Mouse (Mus musculus): Measurements from ENCODE around the gene Plcb3.

The Plcb3 gene

DNA sequence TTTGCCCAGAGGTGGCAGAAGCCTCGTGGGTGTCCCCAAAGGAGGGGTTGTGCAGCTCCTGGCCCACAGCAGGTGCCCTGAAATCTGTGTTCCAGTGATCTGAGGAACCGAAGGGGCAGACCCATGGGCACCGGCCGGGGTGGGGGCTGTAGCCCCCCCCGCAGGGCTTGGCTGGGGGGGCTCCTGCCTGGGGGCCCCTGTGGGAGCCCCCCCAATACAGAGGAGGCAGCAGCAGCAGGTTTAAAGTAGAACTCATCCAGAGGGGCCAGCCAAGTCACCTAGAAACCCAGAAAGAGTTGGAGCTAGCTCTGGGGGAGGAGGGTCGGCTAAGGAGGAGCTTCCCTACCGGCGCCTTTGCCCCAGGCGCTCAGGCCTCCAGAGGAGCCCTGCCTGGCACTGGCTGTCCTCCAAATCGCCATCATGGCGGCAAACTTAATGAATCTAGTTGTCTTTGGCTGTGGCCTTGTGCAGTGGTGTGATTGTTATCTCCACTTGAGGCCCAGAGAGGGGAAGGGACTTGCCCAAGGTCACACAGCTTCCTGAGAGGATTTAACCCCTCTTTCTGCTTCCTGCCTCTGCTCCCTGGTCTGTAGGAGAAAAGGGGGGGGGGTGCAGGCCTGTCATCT, 5.7 kb downstream of the Plcb3 start:
- DNase-seq (ENCODE audit: low read depth, low spot score): peak; percentile 43

GRCm38 (mm10) chr19:6969665-6970381, 6.4 kb downstream of the Plcb3 start:
- DNase-seq (ENCODE audit: low read depth, low spot score): peak; percentile 67

DNA sequence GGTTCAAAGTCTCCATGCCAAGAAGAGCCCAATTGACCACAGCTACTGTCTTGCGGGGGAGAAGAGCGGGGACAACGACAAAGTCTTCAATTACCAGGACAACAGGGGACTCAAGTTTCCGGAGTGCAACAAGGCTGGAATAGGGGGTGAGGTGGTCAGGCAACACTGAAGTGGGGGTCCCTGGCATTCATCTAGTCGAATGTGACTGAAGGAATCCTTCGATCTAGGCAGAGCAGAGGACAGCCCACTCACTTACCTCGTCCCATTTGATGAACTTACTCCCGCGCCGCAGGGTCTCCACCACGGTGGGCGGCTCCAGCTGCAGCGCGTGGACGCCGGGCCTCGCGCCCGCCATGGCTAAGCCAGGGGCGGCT, 7.0 kb downstream of the Plcb3 start:
- DNase-seq (ENCODE audit: low read depth, low spot score): peak; percentile 32

GRCm38 (mm10) chr19:6968491-6969271, 7.6 kb downstream of the Plcb3 start:
- peak; percentile 60 for DNase-seq (ENCODE audit: low read depth, low spot score)

DNA sequence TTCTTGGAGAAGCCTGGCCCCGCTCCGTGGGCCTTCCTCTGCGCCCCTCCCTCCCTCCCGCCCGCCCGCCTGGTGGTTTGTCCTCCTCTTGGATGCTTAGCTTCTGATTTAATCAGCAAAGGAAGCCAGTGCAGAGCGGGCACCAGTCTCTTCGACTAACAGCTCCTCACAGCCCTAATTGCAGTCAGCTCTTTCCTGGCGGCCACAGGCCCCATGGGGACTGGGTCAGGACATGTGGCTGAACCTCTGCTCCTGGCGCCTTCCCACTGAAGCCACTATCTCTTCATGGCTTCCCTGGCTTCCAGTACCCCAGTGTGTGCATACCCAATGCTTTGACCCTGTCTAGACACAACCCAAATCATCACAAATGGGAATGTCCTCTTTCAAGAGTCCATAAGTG, 19.8 kb downstream of the Plcb3 start:
- DNase-seq (ENCODE audit: low read depth, low spot score): no peak

DNA sequence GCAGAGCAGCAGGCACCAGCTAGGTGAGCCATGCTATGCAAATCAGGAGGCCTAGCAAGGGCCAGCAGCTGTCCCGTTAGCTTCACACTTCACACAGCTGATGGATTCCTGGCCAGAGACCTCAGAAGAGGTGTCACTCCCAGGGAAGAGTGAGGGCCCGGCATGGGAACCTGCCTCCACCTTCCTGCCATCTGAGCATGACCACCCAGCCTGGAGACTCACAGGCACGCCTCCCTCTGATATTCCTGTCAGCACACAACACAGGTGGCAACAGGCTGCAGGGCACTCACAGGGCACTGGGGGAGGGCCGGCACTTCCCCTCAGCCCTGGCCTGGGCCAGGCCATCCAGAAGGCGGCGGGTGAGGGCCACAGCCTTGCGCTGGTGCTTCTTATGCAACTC, 20.8 kb downstream of the Plcb3 start:
- DNase-seq (ENCODE audit: low read depth, low spot score): no peak

- peak; percentile 63 for DNase-seq (ENCODE audit: low read depth, low spot score)
These were observed 22.2 kb downstream of the Plcb3 start for GRCm38 (mm10) chr19:6954046-6954445.

- DNase-seq (ENCODE audit: low read depth, low spot score): no peak
These were observed 23.6 kb downstream of the Plcb3 start for GRCm38 (mm10) chr19:6952712-6953037.

DNA sequence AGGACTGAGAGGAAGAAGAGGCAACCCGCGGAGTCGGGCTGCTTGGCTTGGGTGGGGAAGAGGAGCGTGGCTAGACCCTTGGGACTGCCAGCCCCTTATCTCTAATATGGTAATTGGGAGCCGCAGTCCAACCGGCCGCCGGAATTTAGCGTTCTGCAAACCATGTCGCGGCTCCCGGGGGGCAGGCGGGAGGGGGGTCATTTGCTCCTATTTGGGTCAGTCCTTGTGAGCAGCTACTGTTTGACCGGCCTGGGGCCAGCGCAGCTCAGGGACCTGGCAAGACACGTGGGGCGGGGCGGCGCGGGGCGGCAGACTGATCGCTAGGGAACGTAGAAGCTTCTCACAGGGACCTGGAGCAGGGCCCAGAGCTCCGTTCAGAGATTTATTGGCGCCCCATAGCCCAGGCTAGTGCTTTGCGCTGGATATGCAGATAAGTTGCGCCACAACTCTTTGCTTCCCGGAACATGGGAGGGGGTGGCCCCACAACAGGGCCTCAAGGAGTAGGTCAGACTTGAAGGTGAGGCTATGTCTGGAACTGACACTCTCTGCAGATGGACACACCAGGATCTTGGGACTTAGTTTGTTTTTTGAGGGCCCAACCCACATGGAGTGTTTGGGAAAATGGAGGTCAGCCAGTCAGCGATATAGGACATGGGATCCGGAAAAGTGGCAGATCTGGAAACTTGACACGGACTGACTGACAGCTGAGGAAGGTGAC, 24.1 kb downstream of the Plcb3 start:
- peak; percentile 89 for DNase-seq (ENCODE audit: low read depth, low spot score)

- peak; percentile 99 for DNase-seq (ENCODE audit: low read depth, low spot score)
These were observed 24.8 kb downstream of the Plcb3 start for GRCm38 (mm10) chr19:6951381-6951968.

DNA sequence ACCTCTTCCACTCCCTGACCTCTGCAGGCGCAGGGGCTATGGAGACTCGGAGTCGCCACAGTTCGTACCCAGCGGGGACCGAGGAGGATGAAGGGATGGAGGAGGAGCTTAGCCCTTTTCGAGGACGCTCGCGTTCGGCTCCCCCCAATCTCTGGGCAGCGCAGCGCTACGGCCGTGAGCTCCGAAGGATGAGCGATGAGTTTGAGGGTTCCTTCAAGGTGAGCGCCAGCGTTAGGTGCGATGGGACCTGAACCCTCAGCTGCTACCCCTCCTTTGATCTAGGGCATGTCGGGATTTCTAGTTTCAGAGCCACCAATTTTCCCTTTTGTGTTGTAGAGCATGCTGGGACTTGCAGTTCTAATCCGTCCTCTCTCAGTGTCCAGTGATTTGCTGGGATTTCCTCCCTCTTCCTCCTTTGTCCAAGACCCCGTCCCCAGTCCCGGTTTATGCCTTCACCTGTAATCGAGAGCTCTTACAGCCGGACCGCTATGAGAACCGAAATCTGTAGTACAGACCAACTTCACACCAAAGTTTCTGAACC, 25.6 kb downstream of the Plcb3 start:
- peak; percentile 75 for DNase-seq (ENCODE audit: low read depth, low spot score)

DNA sequence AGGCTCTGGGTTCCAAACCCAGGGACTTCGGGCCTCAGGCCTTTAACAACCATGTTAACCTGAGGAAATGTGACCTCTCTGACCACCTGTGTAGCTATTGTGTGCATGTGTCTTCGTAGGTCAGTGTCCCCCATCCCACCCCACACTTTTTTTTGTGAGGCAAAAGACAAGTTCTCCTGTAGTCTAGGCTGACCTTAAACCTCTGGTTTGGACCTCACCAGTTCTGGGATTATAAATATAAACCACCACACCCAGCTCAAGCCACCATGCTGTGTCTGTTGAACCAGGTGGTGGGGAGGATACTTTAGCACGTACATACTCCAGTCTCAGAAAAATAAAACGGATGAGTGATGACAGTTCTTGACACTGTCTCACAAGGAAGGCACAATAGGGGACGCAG, 26.3 kb downstream of the Plcb3 start:
- DNase-seq (ENCODE audit: low read depth, low spot score): no peak

DNA sequence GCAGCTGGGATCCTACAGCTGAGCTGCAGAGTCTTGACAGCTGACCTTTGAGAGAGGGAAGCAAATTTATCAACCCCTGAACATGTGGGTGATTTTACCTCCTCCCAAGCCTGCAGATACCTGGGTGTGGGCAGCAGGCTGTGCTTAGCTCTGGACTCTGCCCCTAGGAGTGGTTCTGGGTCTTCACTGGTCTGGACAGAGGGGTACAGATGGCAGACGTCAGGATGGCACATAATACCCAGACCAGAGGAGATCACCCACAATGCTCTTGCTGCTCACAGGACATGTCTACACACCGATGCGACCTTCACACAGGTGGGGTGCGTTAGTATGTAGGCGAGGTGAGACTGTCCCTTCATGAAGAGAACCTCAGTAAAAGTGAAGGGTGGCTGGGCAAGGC, 26.7 kb downstream of the Plcb3 start:
- peak; percentile 29 for DNase-seq (ENCODE audit: low read depth, low spot score)

DNA sequence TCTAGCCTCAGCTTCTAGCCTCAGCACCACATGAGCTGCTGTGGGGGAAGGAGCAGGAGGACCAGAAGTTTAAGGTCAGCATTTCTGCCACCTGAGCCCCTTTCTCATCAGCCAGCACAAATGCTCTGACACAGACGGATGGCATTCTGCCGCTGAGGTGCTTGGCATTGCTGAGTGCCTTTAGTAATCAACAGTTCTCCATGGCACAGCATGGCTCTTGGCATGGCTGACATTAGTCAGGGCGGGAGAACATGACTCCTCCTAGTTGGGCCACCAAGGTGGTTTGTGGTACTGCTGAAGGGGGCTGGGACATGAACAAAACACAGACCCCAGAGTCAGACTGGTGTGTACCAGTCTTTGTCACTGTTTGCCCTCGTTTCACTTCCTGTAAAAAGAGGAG, 28.1 kb downstream of the Plcb3 start:
- no peak for DNase-seq (ENCODE audit: low read depth, low spot score)

- DNase-seq (ENCODE audit: low read depth, low spot score): no peak
These were observed 28.5 kb downstream of the Plcb3 start for GRCm38 (mm10) chr19:6947742-6948141.

DNA sequence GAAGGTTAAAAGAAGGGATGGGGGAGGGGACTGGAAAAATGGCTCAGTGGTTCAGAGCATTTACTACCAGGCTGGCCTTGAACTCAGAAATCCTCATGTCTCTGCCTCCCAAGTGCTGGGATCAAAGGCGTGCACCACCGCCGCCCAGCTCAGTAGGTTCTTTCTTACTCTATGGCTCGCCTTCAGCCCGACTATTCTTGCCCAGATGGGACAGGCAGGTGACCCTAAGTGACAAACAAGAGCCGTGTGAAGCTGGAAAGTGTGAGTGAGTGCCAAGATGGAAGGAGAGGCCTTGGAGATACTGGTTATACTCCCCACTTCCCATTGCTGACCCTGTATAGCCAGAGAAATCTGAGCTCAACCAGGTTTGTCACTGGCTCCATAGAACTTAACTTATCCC, 32.6 kb downstream of the Plcb3 start:
- no peak for DNase-seq (ENCODE audit: low read depth, low spot score)

DNA sequence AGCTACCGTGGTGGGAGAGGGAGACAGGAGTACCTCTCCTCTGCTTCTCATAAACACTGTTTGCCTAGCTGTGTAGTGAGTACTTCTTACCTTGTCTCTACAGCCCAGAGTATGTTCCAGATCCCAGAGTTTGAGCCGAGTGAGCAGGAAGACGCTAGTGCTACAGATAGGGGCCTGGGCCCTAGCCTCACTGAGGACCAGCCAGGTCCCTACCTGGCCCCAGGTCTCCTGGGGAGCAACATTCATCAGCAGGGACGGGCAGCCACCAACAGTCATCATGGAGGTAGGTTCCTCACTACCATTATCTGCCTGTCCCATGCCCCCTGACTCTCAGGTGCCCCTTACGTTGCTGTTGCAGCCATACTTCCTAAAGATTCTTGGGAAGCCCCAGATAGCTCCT, 33.5 kb downstream of the Plcb3 start:
- no peak for DNase-seq (ENCODE audit: low read depth, low spot score)

- DNase-seq (ENCODE audit: low read depth, low spot score): peak; percentile 97
These were observed 34.0 kb downstream of the Plcb3 start, which contains the start of gene Gpr137 for GRCm38 (mm10) chr19:6942249-6942691. TSS of gene Gpr137 (minus strand) at chr19:6942480.

- DNase-seq (ENCODE audit: low read depth, low spot score): peak; percentile 90
These were observed 34.7 kb downstream of the Plcb3 start, which contains the start of gene Bad for GRCm38 (mm10) chr19:6941372-6942248. TSS of gene Bad (plus strand) at chr19:6941861.
